Mouse (Mus musculus) intestine, postnatal 0 days (tissue): ENCODE measurements around the gene Krt42. TPM values are rescaled to one million over a fixed set of nuclear protein-coding genes. Genes with fewer than 3 reads are reported as not detected.

Experiments used
- ATAC-seq: fragments of 200-750 bp; cut with Nextera tagmentation; 2 replicates; pipeline ENCODE4 v1.8.0; 2017; ENCODE audit warnings: mild to moderate bottlenecking, moderate TSS enrichment, moderate library complexity
- H3K27ac ChIP-seq: fragments of 300-500 bp; sonication (generic); 2 replicates; pipeline ENCODE4 v1.5.1; 2014; ENCODE audit warnings: mild to moderate bottlenecking, low read depth, low read length, moderate library complexity
- H3K27me3 ChIP-seq: fragments of 300-500 bp; sonication (generic); replicated peaks from 2 replicates; pipeline ENCODE4 v1.6.1; 2014; ENCODE audit warnings: low read length, mixed read lengths; ENCODE audit not compliant: control insufficient read depth, insufficient read depth
- H3K36me3 ChIP-seq: fragments of 300-500 bp; sonication (generic); 2 replicates; pipeline ENCODE4 v1.6.1; 2014; ENCODE audit warnings: mild to moderate bottlenecking, moderate library complexity; ENCODE audit not compliant: control insufficient read depth, insufficient read depth
- H3K4me1 ChIP-seq: fragments of 300-500 bp; sonication (generic); replicated peaks from 2 replicates; pipeline ENCODE4 v1.6.1; 2014; ENCODE audit warnings: antibody characterized with exemption, low read length, mixed read lengths; ENCODE audit not compliant: control insufficient read depth, insufficient read depth
- H3K4me2 ChIP-seq: fragments of 300-500 bp; sonication (generic); replicated peaks from 2 replicates; pipeline ENCODE4 v1.6.1; 2014; ENCODE audit warnings: low read depth, mild to moderate bottlenecking, moderate library complexity
- H3K4me3 ChIP-seq: fragments of 300-500 bp; sonication (generic); 2 replicates; pipeline ENCODE4 v1.5.1; 2014; ENCODE audit warnings: low read depth, low read length
- H3K9ac ChIP-seq: fragments of 300-500 bp; sonication (generic); 2 replicates; pipeline ENCODE4 v1.6.1; 2014; ENCODE audit warnings: mild to moderate bottlenecking, low read depth, low read length
- H3K9me3 ChIP-seq: fragments of 300-500 bp; sonication (generic); 2 replicates; pipeline ENCODE4 v1.6.1; 2016; ENCODE audit warnings: mixed run types; ENCODE audit not compliant: control insufficient read depth
- CTCF ChIP-seq: sonication (generic); IDR thresholded peaks from 2 replicates; pipeline ENCODE4 v1.5.1; 2016; ENCODE audit warnings: low read depth, mild to moderate bottlenecking, control low read depth, antibody characterized with exemption, moderate library complexity
- WGBS: fragments of 180-500 bp; shearing (Covaris S2); extraction: QIAGEN DNeasy Blood & Tissue Kit; methylation state at CpG from one replicate; pipeline ENCODE4 v1.1.7; 2014; 5-methylcytosine and 5-hydroxymethylcytosine counted together
- polyA plus RNA-seq: library from polyadenylated mRNA; unstranded; fragments of >200 nt; fragmentation: Nextera tagmentation; extraction: Ambion mirVana; gene quantifications from 2 replicates; pipeline ENCODE4 v1.2.1, GENCODE M21; 2015

Krt42 gene
- polyA plus RNA-seq, 1 experiment from 2014 or later: 0.12 TPM

- ATAC-seq: no peak
- Histone ChIP-seq H3K27me3 (no peaks in the 10 kb centered on the region), H3K4me2 (no peak overlapping the region), H3K9me3 (no peaks in the 10 kb centered on the region), H3K4me3 (no peak overlapping the region), H3K4me1 (no peaks in the 10 kb centered on the region), H3K36me3 (no peaks in the 10 kb centered on the region), H3K27ac (no peak overlapping the region), H3K9ac (no peak overlapping the region)
- TF ChIP-seq CTCF: no peak
- 81% methylated on average over 1 of the region's 1 CpGs for WGBS
Measured at GRCm38 (mm10) chr11:100271878-100272277, 2.2 kb upstream of the Krt42 start.

- Histone ChIP-seq H3K9ac (no peak overlapping the region), H3K9me3 (no peaks in the 10 kb centered on the region), H3K27me3 (no peaks in the 10 kb centered on the region), H3K27ac (no peak overlapping the region), H3K4me1 (no peaks in the 10 kb centered on the region), H3K36me3 (no peaks in the 10 kb centered on the region), H3K4me3 (no peak overlapping the region), H3K4me2 (no peak overlapping the region)
- 35% methylated on average over 13 of the region's 13 CpGs for WGBS
- TF ChIP-seq CTCF: no peak
- ATAC-seq: no peak
Measured at GRCm38 (mm10) chr11:100262058-100262980, 7.4 kb downstream of the Krt42 start.

- no peak for TF ChIP-seq CTCF
- H3K27ac ChIP-seq: no peak overlapping the region
- H3K27me3 ChIP-seq: no peaks in the 10 kb centered on the region
- no peak overlapping the region for H3K4me2 ChIP-seq
- no peak overlapping the region for H3K9ac ChIP-seq
- H3K36me3 ChIP-seq: no peaks in the 10 kb centered on the region
- no peaks in the 10 kb centered on the region for H3K9me3 ChIP-seq
- 83% methylated on average over 9 of the region's 9 CpGs for WGBS
- no peak for ATAC-seq
- no peaks in the 10 kb centered on the region for H3K4me1 ChIP-seq
- no peak overlapping the region for H3K4me3 ChIP-seq
Measured at GRCm38 (mm10) chr11:100261235-100261605, 8.5 kb downstream of the Krt42 start.

GRCm38 (mm10) chr11:100260514-100261234 is 9.0 kb downstream of the Krt42 start, which contains the start of gene Krt17:
Krt17 (minus strand) TSS chr11:100261029.
- no peak for TF ChIP-seq CTCF
- Histone ChIP-seq H3K4me3 (no peak within 1 kb of the TSS), H3K4me2 (no peak within 1 kb of the TSS), H3K9me3 (no peaks in the 10 kb centered on the region), H3K9ac (no peak within 1 kb of the TSS), H3K27me3 (no peaks in the 10 kb centered on the region), H3K4me1 (no peaks in the 10 kb centered on the region), H3K27ac (no peak within 1 kb of the TSS), H3K36me3 (no peaks in the 10 kb centered on the region)
- no peak for ATAC-seq
- 87% methylated on average over 20 of the region's 21 CpGs for WGBS

- Histone ChIP-seq H3K4me2 (no peak overlapping the region), H3K9ac (no peak overlapping the region), H3K9me3 (no peaks in the 10 kb centered on the region), H3K4me3 (no peak overlapping the region), H3K27ac (no peak overlapping the region), H3K27me3 (0 out of 2 replicates have a peak, but pooled peaks cover 4% of the 10 kb centered on the region), H3K36me3 (no peaks in the 10 kb centered on the region), H3K4me1 (no peaks in the 10 kb centered on the region)
- no peak for TF ChIP-seq CTCF
- ATAC-seq: no peak
- WGBS: 84% methylated on average over 9 of the region's 9 CpGs
Measured at GRCm38 (mm10) chr11:100259079-100259478, 10.6 kb downstream of the Krt42 start.

- H3K36me3 ChIP-seq: no peaks in the 10 kb centered on the region
- no peak for ATAC-seq
- H3K4me2 ChIP-seq: no peak overlapping the region
- H3K4me3 ChIP-seq: no peak overlapping the region
- no peaks in the 10 kb centered on the region for H3K4me1 ChIP-seq
- H3K9ac ChIP-seq: no peak overlapping the region
- 75% methylated on average over 1 of the region's 1 CpGs for WGBS
- H3K27ac ChIP-seq: no peak overlapping the region
- H3K9me3 ChIP-seq: no peaks in the 10 kb centered on the region
- H3K27me3 ChIP-seq: 0 out of 2 replicates have a peak, but pooled peaks cover 4% of the 10 kb centered on the region
- no peak for TF ChIP-seq CTCF
Measured at GRCm38 (mm10) chr11:100257967-100258366, 11.7 kb downstream of the Krt42 start.
